Mouse (Mus musculus): ENCODE measurements at regions not wholly inside any gene's neighbourhood (a gene's known extent, or its start where the extent isn't known, plus 50 kb on each side); places are given as distances from the start of the nearest gene placed in this dataset.
"Not testable (repeated sequence)": the region's sequence is repeated elsewhere in the genome, so short reads cannot be mapped to it uniquely, and the experiment has no call there.

DNA sequence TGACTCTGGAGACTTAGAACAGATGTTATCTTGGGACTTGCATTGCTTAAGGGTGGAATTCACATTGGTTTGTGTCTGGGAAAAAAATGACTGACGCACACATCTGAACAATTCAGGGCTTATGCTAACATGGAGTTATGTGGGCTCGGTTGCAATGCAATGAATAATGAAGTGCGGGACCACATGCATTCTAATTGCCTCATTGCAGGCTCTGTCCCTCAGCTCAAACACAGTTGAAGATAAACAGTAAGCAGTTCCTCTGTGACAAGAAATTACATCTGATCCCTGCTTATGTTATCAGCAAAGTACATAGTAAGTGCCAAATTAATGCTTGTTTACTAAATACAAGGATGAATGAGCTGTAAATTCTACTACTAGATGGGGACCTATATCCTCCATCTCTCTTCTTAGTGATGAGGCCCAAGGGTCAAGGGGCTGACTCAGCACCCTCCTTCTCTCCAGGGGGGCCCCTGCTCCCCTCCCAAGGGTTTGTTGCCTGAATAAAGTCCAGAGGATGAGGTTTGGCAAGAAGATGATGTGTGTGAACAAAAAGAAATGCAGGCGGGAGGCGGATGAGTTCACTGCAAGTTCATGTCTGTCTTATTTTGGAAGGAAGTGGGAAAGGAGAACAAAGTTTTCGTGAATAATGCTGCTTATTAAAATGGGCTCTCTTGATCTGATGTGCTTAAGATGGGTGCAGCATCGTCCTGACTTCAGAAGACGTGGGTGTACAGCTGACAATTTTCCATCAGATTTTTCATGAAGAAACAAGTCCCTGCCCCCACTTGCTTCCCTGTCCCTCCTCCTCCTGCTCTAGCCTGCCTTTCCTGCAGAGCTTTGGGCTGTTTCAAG is 533.1 kb downstream of the Shisa9 start:
- DNase-seq, result no peak

DNA sequence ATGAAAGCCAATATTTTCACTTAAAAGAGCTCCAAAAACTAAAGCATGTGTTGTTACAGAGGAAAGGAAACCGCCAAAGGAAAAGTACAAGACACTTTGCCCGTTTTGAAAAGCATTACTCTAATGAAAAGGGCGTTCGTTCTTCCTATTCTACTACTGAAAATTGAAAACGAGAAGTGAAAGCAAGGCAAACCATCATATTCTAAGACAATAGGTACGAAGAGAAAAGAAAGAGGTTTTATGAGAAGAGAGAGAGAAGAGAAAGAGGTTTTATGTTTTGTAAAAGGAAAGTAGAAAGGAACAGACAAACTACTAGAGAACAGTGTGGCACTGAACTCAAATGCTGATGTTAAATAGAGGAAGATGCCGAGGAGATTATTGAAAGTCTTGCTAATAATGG is 534.4 kb downstream of the Shisa9 start:
- no peak for DNase-seq

DNA sequence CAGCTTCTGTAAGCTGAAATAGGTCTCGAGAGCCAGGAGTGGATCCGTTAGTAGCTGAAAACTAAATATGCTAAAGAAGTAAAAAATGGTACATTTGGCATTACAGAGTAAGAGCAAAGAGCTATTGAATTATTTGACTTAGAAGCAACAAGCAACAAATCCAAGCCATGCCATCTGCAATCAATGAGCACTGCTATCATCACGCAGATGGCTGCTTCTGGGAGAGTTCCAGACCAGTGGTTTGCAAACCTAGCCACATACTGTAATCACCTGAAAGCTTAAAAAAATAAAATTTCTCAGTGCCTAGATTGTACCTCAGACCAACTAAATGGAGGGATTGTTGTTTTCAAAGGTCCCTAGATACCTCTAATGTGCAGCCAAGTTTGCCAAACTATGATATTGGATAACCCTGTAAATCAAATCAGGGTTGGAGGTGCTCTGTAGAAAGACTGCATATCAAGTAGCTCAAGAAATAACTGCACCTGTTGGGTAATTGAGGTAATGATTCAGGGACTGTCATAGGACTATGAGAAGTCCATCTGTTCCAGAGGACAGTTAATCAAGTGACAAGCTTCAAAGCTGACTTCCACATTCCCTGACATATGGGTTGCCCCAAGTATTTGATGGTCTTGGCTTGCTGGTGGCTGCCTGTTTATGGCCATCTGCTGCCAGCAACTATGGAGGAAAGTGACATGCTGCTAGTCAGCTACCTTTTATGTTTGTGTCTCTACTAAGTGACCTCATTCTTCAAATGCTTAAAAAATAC is 538.0 kb downstream of the Shisa9 start:
- DNase-seq, result no peak

DNA sequence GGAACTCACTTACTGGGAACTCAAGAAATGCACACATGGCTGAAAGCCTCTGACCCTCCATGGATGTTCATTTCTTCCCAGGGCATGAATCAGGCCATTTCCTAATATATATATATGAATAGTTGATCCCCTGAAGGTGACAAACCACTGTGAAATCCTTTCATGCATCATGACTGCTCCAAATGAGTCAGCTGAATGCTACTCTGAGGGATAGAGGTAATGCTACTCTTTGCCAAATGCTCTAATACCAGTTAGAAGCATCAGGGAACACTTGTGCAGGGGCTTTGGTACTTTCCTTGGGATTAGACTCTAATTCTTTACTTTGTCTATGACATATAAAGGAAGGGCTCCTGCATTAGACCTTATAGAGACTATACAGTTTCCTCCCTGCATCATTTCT is 561.0 kb upstream of the Ercc4 start:
- DNase-seq, result no peak

DNA sequence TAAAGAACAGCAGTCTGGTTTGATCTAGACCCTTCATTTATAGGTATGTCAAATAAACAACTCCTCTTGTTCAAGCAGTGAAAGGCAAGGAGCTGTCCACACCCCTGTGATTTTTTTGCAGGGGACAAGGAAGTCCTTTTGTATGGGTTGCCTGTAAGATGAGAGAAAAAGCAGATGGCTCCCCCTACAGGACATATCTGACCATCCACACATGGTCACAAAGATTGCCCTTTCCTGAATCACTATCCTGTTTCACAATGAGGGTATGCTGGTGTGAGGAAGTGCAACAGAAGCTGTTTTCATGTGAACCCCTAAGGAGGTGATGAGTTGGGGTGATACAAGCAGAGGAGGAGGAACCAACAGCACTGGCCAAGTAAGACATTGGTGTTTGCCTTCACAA is 520.6 kb upstream of the Ercc4 start:
- peak; percentile 7 for DNase-seq

DNA sequence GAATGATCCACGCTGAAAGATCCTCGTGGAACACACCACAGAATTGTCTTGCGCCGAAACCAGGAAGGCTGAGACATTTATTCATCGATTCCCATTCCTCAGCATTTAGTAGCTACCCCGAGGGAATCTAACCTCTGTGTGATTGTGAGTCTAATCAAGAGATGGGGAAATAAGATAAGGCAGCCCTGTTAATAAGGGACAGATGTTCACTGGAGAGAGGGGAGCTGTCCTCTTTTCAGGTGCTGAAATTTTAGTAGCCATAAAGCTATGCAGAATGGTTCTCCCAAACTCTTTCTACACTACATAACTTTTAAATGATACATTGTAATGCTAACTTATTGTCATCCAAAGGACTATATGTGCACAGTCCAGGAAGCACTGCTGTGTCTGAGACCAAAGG is 501.2 kb upstream of the Ercc4 start:
- DNase-seq, result peak; percentile 6

DNA sequence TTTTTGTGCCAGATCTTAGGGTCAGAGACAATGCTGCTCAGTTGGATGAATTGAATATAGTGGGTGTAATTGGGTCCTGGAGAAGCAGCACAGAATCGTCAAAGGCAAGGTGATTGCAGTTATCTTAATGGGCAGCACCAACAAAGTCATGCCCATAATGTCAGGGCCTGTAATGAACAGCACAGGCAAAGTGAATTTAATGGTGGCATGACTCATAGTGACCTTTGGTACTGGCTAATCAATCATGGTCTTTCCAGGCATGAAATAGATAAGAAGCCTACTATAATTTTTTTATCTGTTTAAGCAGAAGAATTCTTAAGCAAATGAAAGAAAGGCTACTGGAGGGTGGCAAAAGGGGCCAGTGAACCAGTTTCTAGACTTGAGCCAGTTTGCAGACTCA is 498.4 kb upstream of the Ercc4 start:
- no peak for DNase-seq

DNA sequence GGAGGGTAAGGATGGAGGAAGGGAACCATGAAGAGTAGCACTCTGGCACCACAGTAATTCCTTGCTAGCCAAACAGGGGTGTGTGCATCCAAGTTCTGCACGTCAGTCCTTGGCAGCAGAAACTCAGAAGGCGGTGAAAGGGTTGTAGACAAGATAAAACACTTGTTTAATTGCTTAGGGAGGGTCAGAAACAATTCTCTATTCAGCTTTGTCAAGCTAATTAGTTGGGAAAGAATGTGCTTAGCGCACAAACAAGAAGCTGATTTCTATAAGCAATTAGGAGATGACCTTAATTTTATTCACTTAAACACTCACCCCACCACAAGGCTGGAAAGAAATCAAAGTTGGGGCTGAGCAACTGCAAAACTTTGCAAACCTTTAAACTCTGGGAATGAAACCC is 491.7 kb upstream of the Ercc4 start:
- DNase-seq, result no peak

DNA sequence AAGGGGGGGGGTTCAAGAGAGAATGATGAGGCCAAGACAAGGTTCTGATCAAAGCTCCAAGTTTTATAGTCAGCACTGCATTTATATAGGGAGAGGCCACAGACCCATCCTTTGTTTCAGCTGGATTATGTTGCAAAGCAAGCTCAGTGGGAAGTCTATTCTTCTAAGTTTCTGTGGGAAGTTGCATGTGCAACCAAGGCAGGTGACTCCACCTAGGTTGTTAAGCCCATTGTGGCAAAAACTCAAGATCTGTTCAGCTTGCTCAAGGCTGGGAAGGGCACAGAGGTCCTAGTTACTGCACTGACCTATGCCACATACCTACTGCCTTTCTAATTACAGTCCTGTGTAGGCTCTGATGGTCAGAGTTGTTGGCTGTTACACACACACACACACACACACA is 477.0 kb upstream of the Ercc4 start:
- DNase-seq, result no peak

DNA sequence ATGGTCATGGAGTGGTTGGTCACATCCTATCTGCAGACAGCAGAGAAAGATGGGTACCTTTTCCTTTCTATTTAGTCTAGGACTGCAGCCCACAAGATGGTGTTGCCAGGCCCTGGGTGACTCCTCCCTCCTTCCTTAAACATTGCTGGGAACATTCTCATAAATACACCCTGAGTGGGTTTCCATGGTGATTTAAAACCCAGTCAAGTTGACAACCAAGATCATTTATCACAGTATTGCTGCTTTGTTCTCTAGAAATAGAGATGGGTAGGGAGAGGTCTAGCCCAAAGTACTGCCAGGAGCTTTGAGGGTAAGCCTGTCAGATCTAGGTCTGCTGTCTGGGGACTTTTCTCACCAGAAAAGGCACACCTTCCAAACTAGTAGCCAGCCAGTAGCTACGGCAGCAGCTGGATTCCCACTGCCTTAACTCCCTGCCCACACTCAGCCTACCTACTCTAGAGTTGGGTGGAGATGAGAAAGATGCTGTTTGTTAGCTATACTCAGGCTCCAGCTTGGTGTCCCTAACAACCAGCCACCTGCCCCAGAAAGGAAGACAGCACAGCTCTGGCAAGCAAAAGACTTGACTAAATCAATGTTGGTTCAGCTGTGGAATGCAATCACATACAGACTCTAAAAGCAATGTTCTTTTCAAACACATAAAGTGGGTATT is 470.4 kb upstream of the Ercc4 start:
- DNase-seq, result no peak

DNA sequence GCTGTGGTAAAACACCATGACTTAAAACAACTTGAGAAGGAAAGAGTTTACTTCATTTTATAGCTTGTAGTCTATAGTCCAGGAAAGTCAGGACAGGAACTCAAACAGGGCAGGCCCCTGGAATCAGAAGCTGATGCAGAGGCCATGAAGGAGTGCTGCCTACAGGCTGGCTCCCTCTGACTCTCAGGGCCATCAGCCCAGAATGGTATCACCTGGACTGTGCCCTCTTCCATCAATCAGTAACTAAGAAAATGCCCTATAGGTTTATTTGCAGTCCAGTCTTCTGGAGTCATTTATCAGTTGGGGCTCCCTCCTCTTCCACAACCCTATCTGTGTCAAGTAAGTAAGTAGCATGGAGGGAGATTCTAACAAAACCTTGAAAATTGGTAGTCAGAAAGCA is 466.4 kb upstream of the Ercc4 start:
- DNase-seq, result no peak

DNA sequence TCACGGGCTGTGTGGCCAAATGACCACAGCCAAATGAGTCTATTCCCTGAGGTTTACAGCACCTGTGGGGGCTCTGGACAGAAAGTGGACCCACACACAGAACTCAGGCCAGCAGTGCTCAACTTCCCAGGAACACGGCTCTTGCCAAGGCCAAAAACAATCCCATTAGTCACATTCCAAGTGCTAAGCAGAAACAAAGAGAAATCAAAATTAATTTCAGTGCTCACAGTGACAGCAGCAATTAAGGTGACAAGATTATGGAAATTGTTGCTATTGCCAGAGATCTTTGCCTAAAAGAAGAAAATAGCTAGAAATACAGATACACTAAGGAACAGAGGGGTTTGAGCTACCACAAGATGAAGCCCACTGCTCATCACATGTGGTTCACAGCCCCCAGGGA is 464.9 kb upstream of the Ercc4 start:
- no peak for DNase-seq

DNA sequence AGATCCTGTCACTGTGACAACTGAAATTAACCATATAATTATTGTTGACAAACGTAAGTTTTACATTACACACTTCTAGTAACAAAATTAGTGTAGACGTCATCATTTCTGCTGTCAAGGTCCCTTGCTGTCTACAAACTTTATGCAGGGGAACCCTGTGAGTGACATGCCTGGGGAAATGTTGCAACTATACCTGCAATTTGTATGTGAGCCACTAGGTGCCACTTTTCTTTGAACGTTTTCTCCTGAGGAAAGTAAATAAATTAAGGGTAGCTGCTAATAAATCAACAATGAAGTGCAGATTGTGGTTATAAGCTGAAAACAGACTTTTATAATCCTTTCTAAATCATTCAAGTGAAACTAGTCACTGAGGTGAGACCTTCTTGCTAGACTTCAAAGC is 457.3 kb upstream of the Ercc4 start:
- no peak for DNase-seq

DNA sequence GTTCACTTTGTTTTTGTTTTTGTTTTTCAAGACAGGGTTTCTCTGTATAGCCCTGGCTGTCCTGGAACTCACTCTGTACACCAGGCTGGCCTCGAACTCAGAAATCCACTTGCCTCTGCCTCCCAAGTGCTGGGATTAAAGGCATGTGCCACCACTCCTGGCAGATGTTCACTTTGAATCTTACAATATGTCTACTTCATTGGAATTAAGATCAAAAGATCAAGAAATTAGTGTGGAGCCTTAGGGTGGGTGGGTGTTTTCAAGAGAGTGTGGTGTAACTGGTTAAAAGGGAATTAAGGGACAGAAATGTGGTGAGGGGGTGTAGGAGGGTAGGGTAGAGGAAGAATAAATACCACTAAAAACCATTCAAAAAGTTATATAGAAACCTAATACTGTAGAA is 435.8 kb upstream of the Ercc4 start:
- DNase-seq, result not testable (repeated sequence)

DNA sequence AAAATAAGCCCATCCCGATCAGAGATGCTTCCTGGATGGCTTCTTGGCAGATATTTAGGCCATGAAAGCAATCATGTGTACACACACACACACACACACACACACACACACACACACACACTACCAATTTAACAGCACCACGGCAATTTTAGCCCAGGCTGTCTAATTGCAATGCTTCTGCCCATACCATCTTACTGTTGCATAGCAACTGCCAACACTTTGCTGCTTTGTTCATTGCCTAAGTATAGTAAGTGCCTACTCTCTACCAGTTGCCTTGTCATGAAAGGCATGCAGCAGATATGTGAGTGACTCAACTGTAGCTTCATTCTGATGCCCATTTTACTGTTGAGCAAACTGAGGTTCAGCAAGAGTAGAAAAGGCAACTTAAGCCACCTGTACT is 428.0 kb upstream of the Ercc4 start:
- no peak for DNase-seq

DNA sequence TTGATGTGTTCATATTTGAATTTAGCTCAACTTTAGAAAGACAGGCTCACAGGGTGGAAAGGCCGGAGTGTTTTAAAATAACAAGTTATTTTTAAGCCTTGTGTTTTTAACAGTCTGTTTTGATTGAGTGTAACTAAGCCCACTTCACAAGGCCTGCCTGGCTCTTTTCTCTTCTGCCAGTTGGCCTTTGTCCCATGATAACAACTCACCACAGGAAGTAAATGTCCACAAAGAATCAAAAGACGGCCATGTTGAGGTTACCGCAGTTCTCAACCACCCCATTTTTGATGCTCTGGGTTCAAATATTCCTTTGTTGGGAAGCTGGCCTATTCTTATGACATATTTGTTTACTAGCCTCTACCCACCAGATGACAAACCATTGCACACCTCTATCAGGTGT is 423.7 kb upstream of the Ercc4 start:
- DNase-seq, result no peak

DNA sequence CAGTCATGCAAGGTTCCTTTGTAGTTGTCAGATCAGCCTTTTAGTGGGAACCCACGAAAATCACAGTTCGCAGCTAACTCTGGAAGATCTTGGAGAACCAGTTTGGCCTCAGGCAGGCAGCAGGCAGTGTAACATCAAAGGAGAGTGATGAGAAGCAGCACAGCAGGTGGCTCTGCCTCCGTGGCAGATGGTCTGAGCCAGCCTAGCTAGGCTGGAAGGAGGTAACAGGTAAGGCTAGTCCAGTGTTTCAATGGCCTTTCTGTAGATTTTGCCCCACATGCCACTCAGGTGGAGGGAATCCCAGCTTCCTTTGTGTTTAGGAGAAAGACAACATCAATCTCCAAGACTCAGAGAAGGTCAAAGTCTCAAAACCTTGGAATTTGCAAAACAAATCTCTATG is 417.7 kb upstream of the Ercc4 start:
- DNase-seq, result no peak

DNA sequence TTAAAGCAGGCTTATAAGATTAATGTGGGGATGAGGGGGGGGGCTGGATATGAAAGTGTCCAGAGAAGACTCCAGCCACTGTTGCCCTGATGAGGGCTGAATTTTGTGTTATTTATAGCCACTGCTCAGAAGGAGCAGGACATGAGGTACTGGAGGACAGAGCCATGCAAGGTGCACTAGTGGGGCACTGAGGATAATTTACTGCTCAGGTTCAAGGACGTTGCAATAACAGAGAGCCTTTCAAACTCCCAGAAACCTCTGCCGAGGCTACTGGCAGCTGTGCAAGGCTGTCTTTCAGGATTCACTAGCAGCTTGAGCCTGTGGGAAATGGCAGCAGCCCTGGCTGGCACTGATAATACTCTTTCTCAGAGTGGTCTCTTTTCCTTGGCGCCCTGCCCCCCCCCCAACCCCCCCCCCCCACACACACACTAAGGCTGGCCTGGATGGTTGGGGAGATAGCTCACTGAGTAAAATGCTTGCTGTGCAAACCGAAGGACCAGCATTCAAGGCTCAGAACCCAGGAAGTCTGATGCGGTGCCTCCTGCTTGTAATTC is 416.7 kb upstream of the Ercc4 start:
- DNase-seq, result no peak

DNA sequence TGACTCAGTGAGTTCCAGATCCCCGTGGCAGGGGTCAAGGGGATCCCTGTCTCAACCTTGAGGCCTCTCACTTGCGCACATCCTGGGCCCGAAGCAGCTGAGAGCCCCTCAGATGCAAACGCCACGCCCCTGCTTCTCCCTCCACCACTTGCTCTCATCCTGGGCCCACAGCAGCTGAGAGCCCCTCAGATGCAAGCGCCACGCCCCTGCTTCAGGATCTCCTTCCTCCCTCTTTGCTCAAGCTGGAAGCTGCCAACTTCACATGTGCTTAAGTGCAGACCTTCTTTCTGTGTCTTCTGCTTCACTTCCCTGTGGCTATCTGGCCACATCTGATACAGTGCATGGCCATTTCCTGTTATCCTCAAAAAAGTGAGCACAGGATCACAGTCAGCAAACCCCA is 416.1 kb upstream of the Ercc4 start:
- DNase-seq, result no peak

DNA sequence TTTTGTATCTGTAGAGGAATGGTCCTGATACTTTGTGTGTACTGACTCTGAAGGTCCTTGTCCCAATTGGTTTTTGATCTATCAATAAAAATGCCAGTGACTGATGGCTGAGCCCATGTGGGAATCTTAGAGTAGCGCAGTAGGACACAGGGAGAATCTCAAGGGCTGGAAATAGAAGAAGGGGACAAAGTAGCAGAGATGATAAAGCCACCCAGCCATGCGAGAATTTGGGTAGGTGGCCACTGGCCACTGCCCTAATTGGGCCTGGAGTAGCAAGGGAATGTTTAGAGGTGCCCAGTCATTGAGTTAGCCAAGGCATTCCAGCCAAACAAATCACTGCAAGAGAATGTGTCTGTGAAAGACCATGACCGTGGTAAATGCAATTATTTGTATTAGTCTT is 414.8 kb upstream of the Ercc4 start:
- DNase-seq, result no peak

DNA sequence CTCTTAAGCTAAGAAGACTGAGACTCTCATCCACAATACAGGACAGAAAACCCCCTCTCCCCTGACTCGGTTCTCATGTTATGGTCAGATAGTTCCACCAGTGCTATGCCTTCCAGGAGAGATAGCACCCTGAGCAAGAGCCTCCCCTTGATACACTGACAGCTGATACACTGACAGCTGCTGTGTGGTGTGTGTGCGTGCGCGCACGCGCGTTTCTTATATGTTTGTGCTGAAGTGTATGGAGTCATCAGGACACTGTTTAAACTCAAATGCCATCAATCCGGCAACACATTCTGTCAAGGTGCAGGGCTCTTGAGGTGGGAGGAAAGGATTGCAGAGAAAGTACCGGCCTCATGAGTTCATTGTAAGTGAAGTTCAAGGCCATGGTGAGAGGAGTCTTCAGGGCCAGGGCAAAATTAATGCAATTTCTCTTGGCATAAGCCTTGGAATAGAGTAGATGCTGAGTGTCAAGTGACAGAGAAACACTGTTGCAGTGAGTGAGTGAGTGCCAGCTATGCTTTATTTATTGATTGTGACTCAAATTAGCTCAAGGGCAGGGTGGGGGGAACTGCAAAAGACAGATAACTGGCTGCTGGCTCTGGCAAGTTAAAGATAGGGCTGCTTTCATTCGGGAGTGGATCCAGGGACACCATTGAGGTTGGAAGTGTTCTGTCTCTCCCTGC is 412.4 kb upstream of the Ercc4 start:
- DNase-seq, result peak; percentile 12

DNA sequence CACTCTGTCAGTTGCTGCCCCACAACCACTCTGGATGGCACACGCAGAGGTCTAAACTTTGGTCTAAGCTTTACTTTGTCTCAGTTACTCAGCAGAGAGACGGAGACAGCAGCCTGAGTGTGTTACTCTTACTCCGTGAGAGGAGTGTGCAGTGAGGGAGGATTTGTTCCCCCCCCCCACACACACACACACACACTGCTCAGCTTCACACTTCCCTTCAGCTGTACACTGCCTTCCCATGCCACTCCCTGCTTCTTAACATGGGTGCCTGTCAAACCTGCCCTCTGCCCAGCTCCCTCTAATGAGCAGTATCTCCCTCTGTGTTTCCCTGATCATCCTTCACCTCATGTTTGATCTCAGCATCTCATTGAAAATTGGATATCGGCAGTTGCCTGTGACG is 409.9 kb upstream of the Ercc4 start:
- DNase-seq, result no peak

DNA sequence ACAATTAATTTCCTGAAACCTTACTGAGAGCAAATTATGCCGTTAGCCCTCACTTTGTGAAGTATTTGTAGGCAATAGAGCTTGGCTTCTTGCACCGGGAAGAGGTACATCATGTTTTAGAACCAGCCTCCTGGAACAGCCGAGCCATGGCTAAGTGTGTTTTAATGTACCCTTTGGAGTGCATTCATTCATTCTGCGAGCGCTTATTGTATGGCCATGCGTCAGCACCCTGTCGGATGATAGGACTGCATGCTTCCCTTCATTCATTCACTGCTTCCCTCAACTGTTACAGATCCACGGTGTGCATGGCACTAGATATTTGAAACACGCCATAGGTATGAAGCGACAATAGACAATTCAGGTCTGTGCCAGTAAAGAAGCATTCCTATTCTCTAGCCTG is 409.4 kb upstream of the Ercc4 start:
- DNase-seq, result no peak
